Mouse (Mus musculus) bone marrow macrophage, adult 2 months (primary cell): ENCODE results near the gene Xrcc5.

ENCODE experiments used
- CTCF ChIP-seq: IDR thresholded peaks from 2 replicates; pipeline ENCODE4 v1.5.1; 2012; ENCODE audit warnings: low read depth, mild to moderate bottlenecking, low read length, moderate library complexity
- POLR2A ChIP-seq: IDR thresholded peaks from 2 replicates; pipeline ENCODE4 v1.6.1; 2012; ENCODE audit warnings: mild to moderate bottlenecking, low read depth, low read length, borderline replicate concordance

DNA sequence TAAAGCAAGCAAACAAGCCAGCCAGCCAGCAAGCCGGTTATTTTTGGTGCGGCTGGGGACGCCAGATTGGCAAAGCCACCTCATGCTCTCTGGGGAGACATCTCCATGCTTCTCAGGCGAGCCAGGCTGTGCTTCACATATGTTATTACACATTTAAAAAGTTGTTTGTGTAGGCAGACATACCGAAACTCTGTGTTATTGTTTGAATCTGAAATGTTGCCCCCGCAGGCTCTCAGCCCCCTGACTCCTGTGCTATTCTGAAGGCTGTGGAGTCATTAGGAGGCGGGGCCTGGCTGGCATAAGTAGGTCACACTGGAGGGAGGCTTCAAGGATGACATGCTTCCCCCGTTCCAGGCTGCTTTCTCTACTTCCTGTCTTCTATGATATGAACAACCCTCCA lies 131.9 kb downstream of the Xrcc5 start:
- TF ChIP-seq CTCF (no peak), POLR2A (no peak)
